Mouse (Mus musculus): ENCODE data around the gene Bbx.

GRCm38 (mm10) chr16:50149606-50150005 is 282.6 kb downstream of the Bbx start:
- TF ChIP-seq FLI1 (IDR thresholded peaks at IDR 0.05; ENCODE audit: low read length) = no peak
- no peak for TF ChIP-seq GATA1 (IDR thresholded peaks at IDR 0.05; ENCODE audit: borderline replicate concordance, low read length)
